Mouse (Mus musculus): Measurements from ENCODE around the gene Kat2b.

DNA sequence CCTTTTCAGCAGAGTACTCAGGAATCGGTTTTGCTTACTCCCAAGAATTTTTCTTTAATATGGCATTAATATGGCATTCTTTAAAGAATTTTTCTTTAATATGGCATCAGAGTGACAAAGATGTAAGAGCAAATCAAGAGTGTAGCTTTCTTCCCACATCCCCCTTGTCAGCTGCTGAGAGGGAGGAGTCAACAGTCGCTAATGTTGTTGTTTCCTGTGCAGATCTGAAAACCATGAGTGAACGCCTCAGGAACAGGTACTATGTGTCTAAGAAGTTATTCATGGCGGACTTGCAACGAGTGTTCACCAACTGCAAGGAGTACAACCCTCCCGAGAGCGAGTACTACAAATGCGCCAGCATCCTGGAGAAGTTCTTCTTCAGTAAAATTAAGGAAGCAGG lies 103.8 kb downstream of the Kat2b start:
- TF ChIP-seq ZNF384 (IDR thresholded peaks at IDR 0.05; ENCODE audit: low read depth, low read length) (no peak), CHD2 (IDR thresholded peaks at IDR 0.05; ENCODE audit: low read depth, low read length) (no peak)
